Mouse (Mus musculus) midbrain, embryonic 13.5 days (tissue): ENCODE results near the gene Ltbp1. TPM values are rescaled to one million over a fixed set of nuclear protein-coding genes. Genes with fewer than 3 reads are reported as not detected.

Source experiments
- ATAC-seq: fragments of 200-750 bp; cut with Nextera tagmentation; 2 replicates; pipeline ENCODE4 v1.8.0; 2017; ENCODE audit warnings: mild to moderate bottlenecking, moderate TSS enrichment, moderate library complexity
- H3K27ac ChIP-seq: fragments of 300-500 bp; sonication (generic); 2 replicates; pipeline ENCODE4 v1.5.1; 2015; ENCODE audit warnings: inconsistent platforms, mild to moderate bottlenecking, moderate library complexity
- H3K27me3 ChIP-seq: fragments of 300-500 bp; sonication (generic); 2 replicates; pipeline ENCODE4 v1.6.1; 2015; ENCODE audit warnings: mild to moderate bottlenecking, inconsistent platforms
- H3K36me3 ChIP-seq: fragments of 300-500 bp; sonication (generic); 2 replicates; pipeline ENCODE4 v1.6.1; 2015; ENCODE audit warnings: mild to moderate bottlenecking, inconsistent platforms
- H3K4me1 ChIP-seq: fragments of 300-500 bp; sonication (generic); replicated peaks from 2 replicates; pipeline ENCODE4 v1.6.1; 2015; ENCODE audit warnings: inconsistent platforms
- H3K4me2 ChIP-seq: fragments of 300-500 bp; sonication (generic); replicated peaks from 2 replicates; pipeline ENCODE4 v1.6.1; 2015; ENCODE audit warnings: moderate library complexity, mild to moderate bottlenecking, inconsistent platforms
- H3K4me3 ChIP-seq: fragments of 300-500 bp; sonication (generic); replicated peaks from 2 replicates; pipeline ENCODE4 v1.5.1; 2015; ENCODE audit warnings: mild to moderate bottlenecking, inconsistent platforms
- H3K9ac ChIP-seq: fragments of 300-500 bp; sonication (generic); replicated peaks from 2 replicates; pipeline ENCODE4 v1.6.1; 2015; ENCODE audit warnings: mild to moderate bottlenecking, inconsistent platforms
- H3K9me3 ChIP-seq: fragments of 300-500 bp; sonication (generic); 2 replicates; pipeline ENCODE4 v1.6.1; 2016; ENCODE audit warnings: mild to moderate bottlenecking, inconsistent platforms
- WGBS: fragments of 180-500 bp; shearing (Covaris S2); methylation state at CpG from one replicate; pipeline ENCODE4 v1.1.7; 2015; 5-methylcytosine and 5-hydroxymethylcytosine counted together
- polyA plus RNA-seq: library from polyadenylated mRNA; unstranded; fragments of >200 nt; fragmentation: Nextera tagmentation; extraction: Ambion mirVana; gene quantifications from 2 replicates; pipeline ENCODE4 v1.2.1, GENCODE M21; 2015

Ltbp1 gene
- polyA plus RNA-seq, 1 experiment from 2014 or later: 2.7 TPM

DNA sequence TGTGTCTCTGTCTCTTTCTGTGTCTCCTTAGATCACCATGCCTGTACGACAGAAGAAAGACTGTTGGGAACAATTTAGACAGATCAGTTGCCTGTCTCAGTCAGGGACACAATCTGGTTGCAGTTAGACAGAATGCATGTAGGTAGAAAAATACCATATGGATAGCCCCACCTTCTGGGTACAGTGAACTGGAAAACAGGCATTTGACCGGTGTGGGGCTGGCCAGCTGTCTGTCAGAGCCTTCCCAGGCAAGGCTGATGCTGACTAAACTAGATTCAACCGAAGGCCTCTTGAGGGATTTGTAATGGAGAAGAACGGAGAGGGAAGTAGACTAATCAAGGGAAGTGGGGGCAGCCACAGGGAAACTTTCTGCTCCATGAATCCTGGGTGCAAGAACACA is 156.6 kb downstream of the Ltbp1 start:
- no peak for ATAC-seq
- Histone ChIP-seq H3K4me3 (no peak overlapping the region), H3K27ac (no peak overlapping the region), H3K36me3 (no peaks in the 10 kb centered on the region), H3K9me3 (no peaks in the 10 kb centered on the region), H3K27me3 (no peaks in the 10 kb centered on the region), H3K4me2 (no peak overlapping the region), H3K9ac (no peak overlapping the region), H3K4me1 (no peaks in the 10 kb centered on the region)
- WGBS: 81% methylated on average over 4 of the region's 4 CpGs

- H3K9ac ChIP-seq: no peak overlapping the region
- no peaks in the 10 kb centered on the region for H3K9me3 ChIP-seq
- H3K4me3 ChIP-seq: no peak overlapping the region
- 95% methylated on average over 5 of the region's 5 CpGs for WGBS
- H3K27ac ChIP-seq: no peak overlapping the region
- H3K4me2 ChIP-seq: no peak overlapping the region
- no peak for ATAC-seq
- no peaks in the 10 kb centered on the region for H3K27me3 ChIP-seq
- H3K4me1 ChIP-seq: no peaks in the 10 kb centered on the region
- H3K36me3 ChIP-seq: no peaks in the 10 kb centered on the region
Measured at GRCm38 (mm10) chr17:75164566-75164965, 159.2 kb downstream of the Ltbp1 start.

DNA sequence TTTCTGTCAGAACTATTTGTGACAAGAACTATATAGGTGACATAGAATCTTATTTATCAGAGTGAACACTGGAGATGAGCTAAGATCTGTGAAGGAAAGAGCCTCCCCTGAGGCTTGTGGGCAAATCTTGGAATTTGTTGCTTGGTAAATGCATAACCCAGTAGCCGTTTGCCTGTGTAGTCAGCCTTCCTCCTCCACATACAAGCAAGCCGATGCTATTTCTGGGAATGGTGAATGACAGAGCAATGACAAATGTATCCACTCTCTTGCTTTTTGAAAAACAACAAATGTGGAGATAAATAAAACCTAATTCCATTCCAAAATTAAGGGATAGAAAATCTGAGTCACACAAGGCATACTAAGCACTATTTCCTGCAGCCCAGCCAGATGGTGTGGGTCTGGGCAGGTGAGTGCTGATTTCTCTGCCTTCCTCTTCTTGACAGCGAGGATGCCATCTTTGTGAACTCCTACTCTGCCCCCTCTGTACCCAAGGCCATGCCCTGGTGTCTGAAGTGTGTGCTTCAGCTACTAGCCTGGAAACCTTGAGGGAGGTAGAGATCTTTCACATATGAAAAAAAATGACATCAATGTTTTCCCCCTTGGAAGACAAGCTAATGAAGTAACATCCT is 163.3 kb downstream of the Ltbp1 start:
- no peak overlapping the region for H3K27ac ChIP-seq
- no peak overlapping the region for H3K9ac ChIP-seq
- no peak overlapping the region for H3K4me3 ChIP-seq
- H3K36me3 ChIP-seq: no peaks in the 10 kb centered on the region
- WGBS: 87% methylated on average over 3 of the region's 3 CpGs
- H3K27me3 ChIP-seq: no peaks in the 10 kb centered on the region
- no peaks in the 10 kb centered on the region for H3K4me1 ChIP-seq
- ATAC-seq: no peak
- H3K4me2 ChIP-seq: no peak overlapping the region
- H3K9me3 ChIP-seq: 0 out of 2 replicates have a peak, but pooled peaks cover 2% of the 10 kb centered on the region

DNA sequence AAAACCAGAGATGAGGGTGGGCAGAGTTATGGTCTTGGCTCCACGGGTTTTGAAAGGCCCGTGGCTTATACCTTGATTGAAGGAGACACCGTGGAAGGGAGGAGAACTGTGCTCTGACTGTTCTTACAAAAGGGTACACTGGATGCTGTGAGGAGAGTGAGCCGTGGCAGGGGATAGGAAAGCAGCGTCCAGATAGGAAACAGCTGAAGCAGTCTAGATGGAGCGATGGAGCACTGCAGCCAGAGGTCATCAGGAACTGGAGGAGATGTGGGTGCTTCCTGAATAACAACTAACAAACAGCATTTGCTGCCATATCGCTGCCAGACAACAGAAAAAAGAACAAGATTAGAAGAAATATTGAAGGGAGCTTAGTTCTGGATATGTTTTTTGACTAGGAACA is 166.3 kb downstream of the Ltbp1 start:
- Histone ChIP-seq H3K9me3 (0 out of 2 replicates have a peak, but pooled peaks cover 2% of the 10 kb centered on the region), H3K4me1 (no peaks in the 10 kb centered on the region), H3K27ac (no peak overlapping the region)

GRCm38 (mm10) chr17:75172685-75173205 is 167.4 kb downstream of the Ltbp1 start:
- 0 out of 2 replicates have a peak, but pooled peaks cover 3% of the 10 kb centered on the region for H3K27me3 ChIP-seq
- no peak for ATAC-seq
- 79% methylated on average over 7 of the region's 7 CpGs for WGBS

More for the DNA sequence above, 166.3 kb downstream of the Ltbp1 start:
- no peak overlapping the region for H3K9ac ChIP-seq
- no peaks in the 10 kb centered on the region for H3K27me3 ChIP-seq
- no peak overlapping the region for H3K4me3 ChIP-seq
- H3K4me2 ChIP-seq: no peak overlapping the region
- 93% methylated on average over 7 of the region's 7 CpGs for WGBS
- H3K36me3 ChIP-seq: no peaks in the 10 kb centered on the region
- ATAC-seq: no peak

GRCm38 (mm10) chr17:75174501-75174900 is 169.1 kb downstream of the Ltbp1 start:
- 92% methylated on average over 3 of the region's 3 CpGs for WGBS
- H3K36me3 ChIP-seq: no peaks in the 10 kb centered on the region
- 0 out of 2 replicates have a peak, but pooled peaks cover 2% of the 10 kb centered on the region for H3K9me3 ChIP-seq
- H3K27me3 ChIP-seq: peaks cover 7% of the 10 kb centered on the region; the same call in 1 of the 2 replicates
- no peak overlapping the region for H3K4me3 ChIP-seq
- H3K4me1 ChIP-seq: peaks cover 12% of the 10 kb centered on the region
- no peak overlapping the region for H3K27ac ChIP-seq
- H3K4me2 ChIP-seq: no peak overlapping the region
- ATAC-seq: no peak
- H3K9ac ChIP-seq: no peak overlapping the region

More at GRCm38 (mm10) chr17:75172685-75173205, 167.4 kb downstream of the Ltbp1 start:
- no peaks in the 10 kb centered on the region for H3K36me3 ChIP-seq
- no peak overlapping the region for H3K9ac ChIP-seq
- H3K4me1 ChIP-seq: no peaks in the 10 kb centered on the region
- H3K4me3 ChIP-seq: no peak overlapping the region
- H3K4me2 ChIP-seq: no peak overlapping the region
- 0 out of 2 replicates have a peak, but pooled peaks cover 2% of the 10 kb centered on the region for H3K9me3 ChIP-seq
- H3K27ac ChIP-seq: no peak overlapping the region

GRCm38 (mm10) chr17:75177920-75178867 is 172.8 kb downstream of the Ltbp1 start:
- ATAC-seq: peak; percentile 89
- no peaks in the 10 kb centered on the region for H3K36me3 ChIP-seq
- WGBS: 38% methylated on average over 24 of the region's 24 CpGs
- peaks cover 12% of the 10 kb centered on the region for H3K4me1 ChIP-seq
- no peaks in the 10 kb centered on the region for H3K9me3 ChIP-seq
- H3K27ac ChIP-seq: no peak overlapping the region
- H3K9ac ChIP-seq: no peak overlapping the region
- no peak overlapping the region; the same call in 1 of the 2 replicates for H3K4me3 ChIP-seq
- H3K27me3 ChIP-seq: peaks cover 12% of the 10 kb centered on the region
- peak overlapping the region; percentile 45 for H3K4me2 ChIP-seq

GRCm38 (mm10) chr17:75179001-75179400 is 173.6 kb downstream of the Ltbp1 start:
- H3K27ac ChIP-seq: no peak overlapping the region
- 50% methylated on average over 8 of the region's 8 CpGs for WGBS

GRCm38 (mm10) chr17:75180301-75180700 is 174.9 kb downstream of the Ltbp1 start:
- no peak overlapping the region for H3K4me2 ChIP-seq
- H3K36me3 ChIP-seq: no peaks in the 10 kb centered on the region
- no peak overlapping the region for H3K9ac ChIP-seq
- no peak overlapping the region for H3K27ac ChIP-seq
- H3K4me1 ChIP-seq: peaks cover 12% of the 10 kb centered on the region
- WGBS: 80% methylated on average over 4 of the region's 4 CpGs
- no peak for ATAC-seq
- H3K9me3 ChIP-seq: no peaks in the 10 kb centered on the region
- H3K4me3 ChIP-seq: no peak overlapping the region
- H3K27me3 ChIP-seq: peaks cover 12% of the 10 kb centered on the region

More at GRCm38 (mm10) chr17:75179001-75179400, 173.6 kb downstream of the Ltbp1 start:
- Histone ChIP-seq H3K4me2 (peak overlapping the region; percentile 45; the same call in 1 of the 2 replicates), H3K36me3 (no peaks in the 10 kb centered on the region), H3K27me3 (peaks cover 12% of the 10 kb centered on the region), H3K4me3 (no peak overlapping the region), H3K4me1 (peaks cover 12% of the 10 kb centered on the region), H3K9ac (no peak overlapping the region), H3K9me3 (no peaks in the 10 kb centered on the region)
- ATAC-seq: no peak

DNA sequence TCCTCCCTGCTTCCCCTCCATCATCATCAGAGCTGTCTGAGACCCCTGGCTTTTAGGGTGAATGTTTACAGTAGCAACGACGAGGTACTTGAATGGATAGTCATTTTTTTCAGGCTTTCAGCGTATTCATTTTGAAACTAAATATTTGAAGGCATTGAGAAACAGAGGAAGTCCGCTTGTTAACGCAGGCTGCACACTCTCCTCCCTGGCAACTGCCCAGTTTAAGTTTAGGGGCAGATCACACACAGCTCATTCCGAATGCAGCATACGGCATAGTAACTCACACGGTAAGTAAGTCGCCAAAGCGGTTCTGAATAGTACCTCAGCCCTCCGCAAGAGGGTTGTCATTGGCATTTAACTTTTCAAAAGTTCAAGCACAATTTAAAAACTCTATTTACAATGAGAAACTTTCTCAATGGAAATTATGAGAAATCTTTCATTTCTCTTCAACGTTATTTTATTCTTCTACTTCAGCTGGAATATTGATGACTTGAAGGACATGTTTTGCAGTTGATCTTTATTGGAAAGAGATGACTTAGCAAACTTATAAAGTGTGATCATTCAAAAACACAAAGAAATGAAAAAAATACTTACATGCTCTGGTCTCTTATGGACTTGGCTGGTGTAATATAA is 175.7 kb downstream of the Ltbp1 start:
- WGBS: 80% methylated on average over 12 of the region's 12 CpGs
- ATAC-seq: no peak

DNA sequence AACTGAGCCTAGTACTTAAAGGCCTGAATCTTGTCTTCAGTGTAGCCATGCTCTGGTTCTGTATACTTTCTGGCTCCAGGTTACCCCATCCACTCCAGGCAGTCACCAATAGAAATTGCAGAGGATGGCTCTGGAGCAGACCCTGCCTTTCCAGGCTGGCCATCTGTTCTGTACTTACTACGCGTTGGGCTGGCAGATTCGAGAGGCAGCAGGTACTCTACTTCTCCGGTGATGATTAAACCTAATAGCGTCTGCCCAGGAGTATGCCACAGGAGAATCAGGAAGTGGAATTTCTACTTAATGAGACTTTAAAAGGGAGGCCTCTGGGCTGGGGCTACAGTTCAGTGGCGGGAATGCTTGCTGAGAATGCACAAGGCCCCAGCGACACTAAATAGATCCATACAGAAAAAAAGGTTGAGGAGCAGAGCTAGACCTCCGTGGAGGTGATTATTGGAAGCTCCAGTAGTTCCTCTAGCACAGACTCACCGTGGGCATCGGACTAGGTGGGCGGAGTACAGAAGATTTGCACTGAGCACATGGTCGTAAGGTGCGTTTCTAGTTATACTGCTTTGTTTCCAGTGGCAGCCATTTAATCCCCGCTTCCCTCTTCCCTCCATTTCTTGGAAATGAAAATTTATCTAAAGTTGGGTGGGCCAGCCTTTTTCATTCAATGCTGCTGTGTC is 177.1 kb downstream of the Ltbp1 start:
- WGBS: 87% methylated on average over 14 of the region's 14 CpGs
- Histone ChIP-seq H3K4me1 (peaks cover 12% of the 10 kb centered on the region), H3K36me3 (no peaks in the 10 kb centered on the region), H3K27ac (no peak overlapping the region), H3K9me3 (no peaks in the 10 kb centered on the region), H3K4me2 (no peak overlapping the region), H3K4me3 (no peak overlapping the region), H3K9ac (no peak overlapping the region), H3K27me3 (peaks cover 9% of the 10 kb centered on the region)
- no peak for ATAC-seq

More for the DNA sequence above, 175.7 kb downstream of the Ltbp1 start:
- Histone ChIP-seq H3K27me3 (peaks cover 12% of the 10 kb centered on the region), H3K4me2 (no peak overlapping the region), H3K4me3 (no peak overlapping the region), H3K4me1 (peaks cover 12% of the 10 kb centered on the region), H3K27ac (no peak overlapping the region), H3K9me3 (no peaks in the 10 kb centered on the region), H3K9ac (no peak overlapping the region), H3K36me3 (no peaks in the 10 kb centered on the region)
